Mouse (Mus musculus) stomach, embryonic 15.5 days (tissue): ENCODE measurements around the gene Atox1. TPM values are rescaled to one million over a fixed set of nuclear protein-coding genes. Genes with fewer than 3 reads are reported as not detected.

ENCODE experiments used
- ATAC-seq: fragments of 200-750 bp; cut with Nextera tagmentation; 2 replicates; pipeline ENCODE4 v1.8.0; 2017; ENCODE audit warnings: low read depth, moderate number of reproducible peaks, moderate TSS enrichment; ENCODE audit not compliant: insufficient read depth, low FRiP score
- H3K27ac ChIP-seq: fragments of 300-500 bp; sonication (generic); 2 replicates; pipeline ENCODE4 v1.5.1; 2015; ENCODE audit warnings: mild to moderate bottlenecking, inconsistent platforms
- H3K27me3 ChIP-seq: fragments of 300-500 bp; sonication (generic); replicated peaks from 2 replicates; pipeline ENCODE4 v1.6.1; 2015; ENCODE audit warnings: inconsistent platforms
- H3K36me3 ChIP-seq: fragments of 300-500 bp; sonication (generic); 2 replicates; pipeline ENCODE4 v1.6.1; 2015; ENCODE audit warnings: inconsistent platforms
- H3K4me1 ChIP-seq: fragments of 300-500 bp; sonication (generic); 2 replicates; pipeline ENCODE4 v1.6.1; 2015; ENCODE audit warnings: inconsistent platforms
- H3K4me2 ChIP-seq: fragments of 300-500 bp; sonication (generic); 2 replicates; pipeline ENCODE4 v1.6.1; 2015; ENCODE audit warnings: mild to moderate bottlenecking, inconsistent platforms
- H3K4me3 ChIP-seq: fragments of 300-500 bp; sonication (generic); replicated peaks from 2 replicates; pipeline ENCODE4 v1.5.1; 2015; ENCODE audit warnings: inconsistent platforms
- H3K9ac ChIP-seq: fragments of 300-500 bp; sonication (generic); 2 replicates; pipeline ENCODE4 v1.6.1; 2015; ENCODE audit warnings: inconsistent platforms
- H3K9me3 ChIP-seq: fragments of 300-500 bp; sonication (generic); 2 replicates; pipeline ENCODE4 v1.6.1; 2016; ENCODE audit warnings: inconsistent platforms
- WGBS: fragments of 180-500 bp; shearing (Covaris S2); methylation state at CpG from one replicate; pipeline ENCODE4 v1.1.7; 2015; 5-methylcytosine and 5-hydroxymethylcytosine counted together
- polyA plus RNA-seq: library from polyadenylated mRNA; unstranded; fragments of >200 nt; fragmentation: Nextera tagmentation; extraction: Ambion mirVana; gene quantifications from 2 replicates; pipeline ENCODE4 v1.2.1, GENCODE M21; 2015

Atox1 gene
- polyA plus RNA-seq, 1 experiment from 2014 or later = 385 TPM

GRCm38 (mm10) chr11:55412034-55412433 is 49.0 kb downstream of the Atox1 start:
- ATAC-seq = no peak
- H3K4me1 ChIP-seq = peaks cover 41% of the 10 kb centered on the region
- no peaks in the 10 kb centered on the region for H3K27me3 ChIP-seq
- H3K27ac ChIP-seq = 0 out of 2 replicates have a peak overlapping the region, but pooled peaks have one; percentile 46
- H3K4me2 ChIP-seq = peak overlapping the region; percentile 11; the same call in 1 of the 2 replicates
- WGBS = 80% methylated on average over 7 of the region's 7 CpGs
- no peaks in the 10 kb centered on the region for H3K9me3 ChIP-seq
- peaks cover 29% of the 10 kb centered on the region for H3K36me3 ChIP-seq
- no peak overlapping the region for H3K4me3 ChIP-seq
- no peak overlapping the region for H3K9ac ChIP-seq

GRCm38 (mm10) chr11:55410502-55410901 is 50.5 kb downstream of the Atox1 start:
- Histone ChIP-seq H3K27me3 (no peaks in the 10 kb centered on the region), H3K27ac (peak overlapping the region; percentile 31; the same call in 1 of the 2 replicates), H3K4me3 (no peak overlapping the region), H3K9ac (no peak overlapping the region), H3K4me2 (no peak overlapping the region), H3K9me3 (no peaks in the 10 kb centered on the region), H3K36me3 (peaks cover 40% of the 10 kb centered on the region), H3K4me1 (peaks cover 31% of the 10 kb centered on the region)
- 55% methylated on average over 3 of the region's 3 CpGs for WGBS
- no peak for ATAC-seq

DNA sequence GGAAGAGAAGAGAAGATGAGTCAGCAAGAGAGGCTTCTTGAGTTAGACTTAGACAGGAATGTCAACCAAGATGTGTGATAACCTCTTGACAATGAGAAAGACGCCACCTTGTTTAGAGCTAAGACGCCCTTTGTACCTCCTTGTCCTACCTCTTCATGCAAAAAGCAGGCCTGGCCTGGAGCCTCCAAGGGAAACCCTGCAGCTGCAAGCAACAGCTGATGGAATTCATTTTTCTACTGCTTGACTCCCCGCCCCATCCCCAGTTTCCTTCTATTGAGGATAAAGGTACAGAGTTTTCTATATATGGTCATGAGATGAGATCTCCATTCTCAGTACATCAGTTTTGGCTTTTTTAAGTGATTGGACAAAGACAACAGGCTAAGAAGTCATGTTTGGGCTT is 51.0 kb downstream of the Atox1 start:
- no peak overlapping the region for H3K4me3 ChIP-seq
- peaks cover 43% of the 10 kb centered on the region for H3K36me3 ChIP-seq
- no peaks in the 10 kb centered on the region for H3K27me3 ChIP-seq
- H3K27ac ChIP-seq = 0 out of 2 replicates have a peak overlapping the region, but pooled peaks have one; percentile 31
- H3K4me1 ChIP-seq = peaks cover 26% of the 10 kb centered on the region
- no peak overlapping the region for H3K9ac ChIP-seq
- H3K4me2 ChIP-seq = no peak overlapping the region
- H3K9me3 ChIP-seq = no peaks in the 10 kb centered on the region
- 70% methylated on average over 3 of the region's 3 CpGs for WGBS
- ATAC-seq = no peak

DNA sequence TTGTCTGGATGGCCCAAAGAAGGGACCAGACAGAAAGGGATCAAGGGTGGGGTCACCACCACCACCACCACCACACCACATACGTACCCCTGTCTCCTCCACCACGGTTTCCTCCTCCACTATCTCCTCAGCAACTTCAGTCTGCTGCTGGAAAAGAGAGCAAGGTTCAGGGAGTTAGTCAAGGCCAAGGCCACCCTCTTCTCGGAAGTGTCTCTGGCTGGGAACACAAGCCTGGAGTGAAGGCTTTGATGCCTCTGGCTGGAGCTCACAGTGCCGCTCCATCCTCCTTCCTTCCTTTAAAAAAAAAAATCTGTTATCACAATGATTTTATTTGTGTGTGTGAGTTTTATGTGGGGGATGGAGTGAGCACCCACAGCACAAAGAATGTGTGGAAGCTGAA is 53.9 kb downstream of the Atox1 start:
- no peak for ATAC-seq
- WGBS = 92% methylated on average over 4 of the region's 4 CpGs

DNA sequence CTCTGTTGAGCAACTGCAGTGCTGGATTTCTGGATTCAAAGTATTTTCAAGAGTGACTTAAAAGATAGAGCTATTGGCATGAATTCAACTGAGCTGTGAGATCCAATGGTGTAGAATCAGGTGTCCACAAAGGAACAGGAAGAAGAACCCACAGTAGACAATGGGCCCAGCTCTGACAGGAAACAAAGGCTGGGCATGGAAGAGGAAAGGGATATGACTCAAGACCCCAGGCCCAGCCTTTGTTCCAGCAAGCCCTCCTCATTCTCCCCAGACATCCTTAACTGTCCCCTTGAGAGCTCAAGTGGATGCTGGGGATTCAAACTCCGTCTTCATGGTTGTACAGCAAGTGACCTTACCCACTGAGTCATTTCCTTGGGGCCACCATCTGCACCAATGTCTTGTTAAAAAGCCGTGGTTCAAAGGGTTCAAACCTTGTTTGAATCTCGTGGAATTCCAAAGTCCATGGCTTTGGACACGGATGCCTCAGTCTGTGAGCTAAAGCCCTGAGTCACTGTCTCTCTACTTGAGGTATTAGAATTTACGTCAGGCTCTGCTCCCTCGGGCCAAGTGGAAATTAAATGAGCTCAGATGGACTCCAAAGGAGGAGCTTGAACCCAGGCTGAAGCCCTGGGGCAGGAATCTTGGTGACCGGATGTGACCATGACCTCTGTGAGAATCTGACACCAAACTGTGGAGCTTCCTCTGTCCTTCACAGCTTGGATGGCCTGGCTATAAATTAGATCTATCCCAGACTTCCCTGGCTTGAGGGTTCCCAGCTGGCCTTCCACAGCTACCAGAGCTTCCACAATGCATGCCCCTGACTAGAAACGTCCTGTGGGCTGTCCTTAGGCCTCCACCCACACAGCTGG is 55.2 kb downstream of the Atox1 start:
- Histone ChIP-seq H3K9me3 (no peaks in the 10 kb centered on the region), H3K27ac (peak overlapping the region; percentile 55), H3K4me1 (no peaks in the 10 kb centered on the region), H3K9ac (no peak overlapping the region), H3K27me3 (no peaks in the 10 kb centered on the region), H3K36me3 (peaks cover 53% of the 10 kb centered on the region), H3K4me2 (no peak overlapping the region), H3K4me3 (no peak overlapping the region)
- ATAC-seq = peak; percentile 52; the same call in 1 of the 2 replicates
- 48% methylated on average over 8 of the region's 8 CpGs for WGBS

More for the DNA sequence above, 53.9 kb downstream of the Atox1 start:
- peaks cover 47% of the 10 kb centered on the region for H3K36me3 ChIP-seq
- H3K4me3 ChIP-seq = no peak overlapping the region
- no peaks in the 10 kb centered on the region for H3K27me3 ChIP-seq
- no peaks in the 10 kb centered on the region for H3K9me3 ChIP-seq
- peak overlapping the region; percentile 55; the same call in 1 of the 2 replicates for H3K27ac ChIP-seq
- H3K4me2 ChIP-seq = no peak overlapping the region
- peaks cover 2% of the 10 kb centered on the region; the same call in 1 of the 2 replicates for H3K4me1 ChIP-seq
- H3K9ac ChIP-seq = no peak overlapping the region

GRCm38 (mm10) chr11:55404659-55405457 is 56.2 kb downstream of the Atox1 start:
- Histone ChIP-seq H3K4me1 (no peaks in the 10 kb centered on the region), H3K4me2 (no peak overlapping the region), H3K9me3 (no peaks in the 10 kb centered on the region), H3K36me3 (peaks cover 55% of the 10 kb centered on the region), H3K27ac (peak overlapping the region; percentile 36; the same call in 1 of the 2 replicates), H3K4me3 (no peak overlapping the region), H3K9ac (no peak overlapping the region), H3K27me3 (no peaks in the 10 kb centered on the region)
- 79% methylated on average over 9 of the region's 9 CpGs for WGBS
- ATAC-seq = no peak

- Histone ChIP-seq H3K27ac (no peak overlapping the region), H3K36me3 (peaks cover 48% of the 10 kb centered on the region), H3K9ac (no peak overlapping the region), H3K4me1 (no peaks in the 10 kb centered on the region), H3K27me3 (no peaks in the 10 kb centered on the region), H3K4me3 (no peak overlapping the region), H3K9me3 (no peaks in the 10 kb centered on the region), H3K4me2 (no peak overlapping the region)
- WGBS = 77% methylated on average over 2 of the region's 2 CpGs
- ATAC-seq = peak; percentile 59
These were observed 60.2 kb downstream of the Atox1 start for GRCm38 (mm10) chr11:55400863-55401262.

DNA sequence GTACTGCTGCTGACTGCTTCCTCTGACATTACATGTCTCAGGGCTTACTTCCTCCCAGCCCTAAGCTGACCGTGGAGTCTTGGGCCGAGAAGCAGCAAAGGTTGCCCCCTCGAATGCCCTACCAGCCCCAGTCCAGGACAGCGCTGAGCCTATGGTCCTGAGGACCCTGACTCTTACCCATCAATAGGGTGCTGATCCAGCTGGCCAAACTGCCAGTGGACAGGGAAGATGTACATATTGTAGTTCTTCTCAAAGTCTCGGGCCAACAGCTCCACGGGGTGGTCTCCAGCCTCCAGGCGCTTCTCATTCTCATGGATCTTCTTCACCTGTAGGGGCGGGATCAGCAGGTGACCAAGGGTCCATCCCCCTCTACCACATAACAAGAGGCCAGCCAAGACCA is 62.7 kb downstream of the Atox1 start:
- Histone ChIP-seq H3K9me3 (no peaks in the 10 kb centered on the region), H3K27ac (0 out of 2 replicates have a peak overlapping the region, but pooled peaks have one; percentile 11), H3K27me3 (no peaks in the 10 kb centered on the region), H3K36me3 (peaks cover 48% of the 10 kb centered on the region), H3K4me2 (no peak overlapping the region), H3K4me3 (no peak overlapping the region), H3K4me1 (no peaks in the 10 kb centered on the region), H3K9ac (no peak overlapping the region)
- no peak for ATAC-seq
- 90% methylated on average over 8 of the region's 8 CpGs for WGBS

- Histone ChIP-seq H3K9ac (no peak overlapping the region), H3K27ac (peak overlapping the region; percentile 11; the same call in 1 of the 2 replicates), H3K4me2 (no peak overlapping the region), H3K36me3 (peaks cover 44% of the 10 kb centered on the region), H3K4me1 (no peaks in the 10 kb centered on the region), H3K4me3 (no peak overlapping the region), H3K9me3 (no peaks in the 10 kb centered on the region), H3K27me3 (no peaks in the 10 kb centered on the region)
- WGBS = 81% methylated on average over 9 of the region's 9 CpGs
- ATAC-seq = no peak
These were observed 63.6 kb downstream of the Atox1 start for GRCm38 (mm10) chr11:55397441-55397840.

GRCm38 (mm10) chr11:55397036-55397435 is 64.0 kb downstream of the Atox1 start:
- Histone ChIP-seq H3K4me2 (no peak overlapping the region), H3K4me1 (no peaks in the 10 kb centered on the region), H3K36me3 (peaks cover 41% of the 10 kb centered on the region), H3K27me3 (no peaks in the 10 kb centered on the region), H3K4me3 (no peak overlapping the region), H3K9me3 (no peaks in the 10 kb centered on the region), H3K27ac (0 out of 2 replicates have a peak overlapping the region, but pooled peaks have one; percentile 11), H3K9ac (no peak overlapping the region)
- ATAC-seq = no peak
- WGBS = 77% methylated on average over 2 of the region's 2 CpGs
